Mouse (Mus musculus) hindbrain, embryonic 14.5 days (tissue): ENCODE results near the gene Ccdc58. TPM values are rescaled to one million over a fixed set of nuclear protein-coding genes. Genes with fewer than 3 reads are reported as not detected.
"Not testable (repeated sequence)": the region's sequence is repeated elsewhere in the genome, so short reads cannot be mapped to it uniquely, and the experiment has no call there.

Experiments
- ATAC-seq: fragments of 200-750 bp; cut with Nextera tagmentation; 2 replicates; pipeline ENCODE4 v1.8.0; 2017; ENCODE audit warnings: moderate number of reproducible peaks, mild to moderate bottlenecking, moderate TSS enrichment, moderate library complexity; ENCODE audit not compliant: low FRiP score
- DNase-seq: peaks from one replicate; pipeline ENCODE4 v3.0.0-alpha.2; 2015; ENCODE audit warnings: low spot score
- H3K27ac ChIP-seq: fragments of 300-500 bp; sonication (generic); 2 replicates; pipeline ENCODE4 v1.5.1; 2014; ENCODE audit warnings: mild to moderate bottlenecking, moderate library complexity
- H3K27me3 ChIP-seq: fragments of 300-500 bp; sonication (generic); 2 replicates; pipeline ENCODE4 v1.6.1; 2014; ENCODE audit warnings: mild to moderate bottlenecking, low read length, mixed read lengths; ENCODE audit not compliant: control insufficient read depth, insufficient read depth
- H3K36me3 ChIP-seq: fragments of 300-500 bp; sonication (generic); replicated peaks from 2 replicates; pipeline ENCODE4 v1.6.1; 2014; ENCODE audit not compliant: control insufficient read depth, insufficient read depth
- H3K4me1 ChIP-seq: fragments of 300-500 bp; sonication (generic); replicated peaks from 2 replicates; pipeline ENCODE4 v1.6.1; 2014; ENCODE audit warnings: antibody characterized with exemption, low read length, mixed read lengths; ENCODE audit not compliant: control insufficient read depth, insufficient read depth
- H3K4me2 ChIP-seq: fragments of 300-500 bp; sonication (generic); replicated peaks from 2 replicates; pipeline ENCODE4 v1.6.1; 2014; ENCODE audit warnings: mild to moderate bottlenecking, moderate library complexity
- H3K4me3 ChIP-seq: fragments of 300-500 bp; sonication (generic); replicated peaks from 2 replicates; pipeline ENCODE4 v1.5.1; 2014; ENCODE audit warnings: mild to moderate bottlenecking, low read length
- H3K9ac ChIP-seq: fragments of 300-500 bp; sonication (generic); 2 replicates; pipeline ENCODE4 v1.6.1; 2014
- H3K9me3 ChIP-seq: fragments of 300-500 bp; sonication (generic); 2 replicates; pipeline ENCODE4 v1.6.1; 2016; ENCODE audit warnings: low read length; ENCODE audit not compliant: control insufficient read depth
- WGBS: fragments of 180-500 bp; shearing (Covaris S2); extraction: QIAGEN DNeasy Blood & Tissue Kit; methylation state at CpG from one replicate; pipeline ENCODE4 v1.1.7; 2014; 5-methylcytosine and 5-hydroxymethylcytosine counted together
- polyA plus RNA-seq: library from polyadenylated mRNA; unstranded; fragments of >200 nt; fragmentation: Nextera tagmentation; extraction: Ambion mirVana; gene quantifications from 2 replicates; pipeline ENCODE4 v1.2.1, GENCODE M21; 2014

The Ccdc58 gene
- polyA plus RNA-seq, 1 experiment from 2014 or later: 26.8 TPM

- no peaks in the 10 kb centered on the region for H3K9me3 ChIP-seq
- no peaks in the 10 kb centered on the region for H3K4me1 ChIP-seq
- H3K4me2 ChIP-seq: no peak overlapping the region
- DNase-seq (no peak), ATAC-seq (no peak)
- H3K4me3 ChIP-seq: no peak overlapping the region
- no peak overlapping the region for H3K27ac ChIP-seq
- WGBS: 92% methylated on average over 6 of the region's 6 CpGs
- H3K36me3 ChIP-seq: peaks cover 30% of the 10 kb centered on the region
- no peaks in the 10 kb centered on the region for H3K27me3 ChIP-seq
- no peak overlapping the region for H3K9ac ChIP-seq
These were observed 17.8 kb upstream of the Ccdc58 start for GRCm38 (mm10) chr16:36053524-36054275.

- 97% methylated on average over 8 of the region's 8 CpGs for WGBS
- H3K27ac ChIP-seq: no peak overlapping the region
- no peak for ATAC-seq
These were observed 16.6 kb upstream of the Ccdc58 start for GRCm38 (mm10) chr16:36054920-36055319.

GRCm38 (mm10) chr16:36056416-36056815, 15.1 kb upstream of the Ccdc58 start:
- Histone ChIP-seq H3K4me2 (no peak overlapping the region), H3K9me3 (no peaks in the 10 kb centered on the region), H3K4me3 (no peak overlapping the region), H3K9ac (no peak overlapping the region), H3K4me1 (no peaks in the 10 kb centered on the region), H3K27me3 (no peaks in the 10 kb centered on the region), H3K36me3 (peaks cover 6% of the 10 kb centered on the region; the same call in 1 of the 2 replicates), H3K27ac (no peak overlapping the region)
- DNase-seq (no peak), ATAC-seq (no peak)
- 87% methylated on average over 11 of the region's 11 CpGs for WGBS

More at GRCm38 (mm10) chr16:36054920-36055319, 16.6 kb upstream of the Ccdc58 start:
- peaks cover 18% of the 10 kb centered on the region; the same call in 1 of the 2 replicates for H3K36me3 ChIP-seq
- DNase-seq: no peak
- H3K27me3 ChIP-seq: no peaks in the 10 kb centered on the region
- no peaks in the 10 kb centered on the region for H3K4me1 ChIP-seq
- H3K9ac ChIP-seq: no peak overlapping the region
- no peak overlapping the region for H3K4me3 ChIP-seq
- H3K4me2 ChIP-seq: no peak overlapping the region
- no peaks in the 10 kb centered on the region for H3K9me3 ChIP-seq

GRCm38 (mm10) chr16:36057933-36058475, 13.5 kb upstream of the Ccdc58 start:
- Histone ChIP-seq H3K36me3 (no peaks in the 10 kb centered on the region), H3K4me3 (no peak overlapping the region), H3K9me3 (no peaks in the 10 kb centered on the region), H3K4me2 (no peak overlapping the region), H3K9ac (no peak overlapping the region), H3K27ac (no peak overlapping the region), H3K4me1 (no peaks in the 10 kb centered on the region), H3K27me3 (no peaks in the 10 kb centered on the region)
- 88% methylated on average over 8 of the region's 8 CpGs for WGBS
- ATAC-seq: no peak
- no peak for DNase-seq

GRCm38 (mm10) chr16:36062534-36062933, 9.0 kb upstream of the Ccdc58 start:
- 85% methylated on average over 1 of the region's 1 CpGs for WGBS
- not testable (repeated sequence) for H3K27me3 ChIP-seq, ATAC-seq, H3K9ac ChIP-seq, H3K4me3 ChIP-seq, H3K4me2 ChIP-seq, H3K9me3 ChIP-seq, H3K4me1 ChIP-seq, DNase-seq, H3K27ac ChIP-seq, H3K36me3 ChIP-seq

- 0 out of 2 replicates have a peak, but pooled peaks cover 1% of the 10 kb centered on the region for H3K4me1 ChIP-seq
- no peak for DNase-seq
- no peak for ATAC-seq
These were observed 8.2 kb upstream of the Ccdc58 start for GRCm38 (mm10) chr16:36063315-36063714.

GRCm38 (mm10) chr16:36064904-36065303, 6.6 kb upstream of the Ccdc58 start:
- WGBS: 85% methylated on average over 5 of the region's 5 CpGs
- H3K4me2 ChIP-seq: no peak overlapping the region
- DNase-seq: no peak
- H3K27me3 ChIP-seq: no peaks in the 10 kb centered on the region
- no peak overlapping the region for H3K27ac ChIP-seq
- ATAC-seq: no peak
- no peaks in the 10 kb centered on the region for H3K36me3 ChIP-seq
- H3K4me3 ChIP-seq: no peak overlapping the region
- H3K9ac ChIP-seq: no peak overlapping the region
- H3K4me1 ChIP-seq: peaks cover 10% of the 10 kb centered on the region; the same call in 1 of the 2 replicates
- no peaks in the 10 kb centered on the region for H3K9me3 ChIP-seq

More at GRCm38 (mm10) chr16:36063315-36063714, 8.2 kb upstream of the Ccdc58 start:
- Histone ChIP-seq H3K27ac (no peak overlapping the region), H3K4me2 (no peak overlapping the region), H3K9ac (no peak overlapping the region), H3K36me3 (no peaks in the 10 kb centered on the region), H3K27me3 (no peaks in the 10 kb centered on the region), H3K9me3 (no peaks in the 10 kb centered on the region), H3K4me3 (no peak overlapping the region)
- WGBS: 92% methylated on average over 2 of the region's 2 CpGs

- Histone ChIP-seq H3K9ac (no peak overlapping the region), H3K36me3 (no peaks in the 10 kb centered on the region), H3K27me3 (no peaks in the 10 kb centered on the region), H3K9me3 (no peaks in the 10 kb centered on the region), H3K27ac (no peak overlapping the region), H3K4me2 (no peak overlapping the region), H3K4me1 (peaks cover 19% of the 10 kb centered on the region), H3K4me3 (no peak overlapping the region)
- DNase-seq (no peak), ATAC-seq (no peak)
- 74% methylated on average over 2 of the region's 2 CpGs for WGBS
These were observed 3.8 kb upstream of the Ccdc58 start for GRCm38 (mm10) chr16:36067694-36068093.

- H3K27me3 ChIP-seq: no peaks in the 10 kb centered on the region
- no peaks in the 10 kb centered on the region for H3K36me3 ChIP-seq
- no peak for DNase-seq
- no peak overlapping the region for H3K4me3 ChIP-seq
- H3K9ac ChIP-seq: no peak overlapping the region
- 43% methylated on average over 3 of the region's 3 CpGs for WGBS
- no peak overlapping the region for H3K27ac ChIP-seq
- H3K9me3 ChIP-seq: no peaks in the 10 kb centered on the region
- H3K4me1 ChIP-seq: peaks cover 19% of the 10 kb centered on the region
- no peak for ATAC-seq
- H3K4me2 ChIP-seq: no peak overlapping the region
These were observed 3.1 kb upstream of the Ccdc58 start for GRCm38 (mm10) chr16:36068356-36068755.
